Mouse (Mus musculus): ENCODE data around the gene Fgf13.

DNA sequence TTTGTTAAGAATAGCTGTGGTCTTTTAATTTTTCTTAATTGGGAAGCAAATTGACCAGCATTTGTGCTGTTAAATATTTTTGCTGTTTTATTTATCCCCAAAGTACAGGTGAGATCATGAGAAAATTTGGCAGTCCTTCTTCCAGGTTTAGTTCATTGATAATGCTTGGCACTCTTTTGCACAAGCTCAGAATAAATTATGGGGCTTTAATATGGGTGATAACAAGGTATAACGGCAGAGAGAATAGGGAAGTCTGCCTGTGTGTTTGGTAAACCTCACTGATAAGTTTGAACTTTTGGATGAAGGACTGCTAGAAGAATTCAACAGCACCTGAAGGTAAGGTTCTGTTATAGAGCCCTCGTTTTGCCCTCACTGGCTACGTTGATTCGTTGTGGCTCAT lies 504.7 kb downstream of the Fgf13 start:
- TF ChIP-seq CTCF (IDR thresholded peaks at IDR 0.05; ENCODE audit: borderline replicate concordance, insufficient read depth, low read depth, low read length) (no peak), POLR2A (IDR thresholded peaks at IDR 0.05; ENCODE audit: borderline replicate concordance, insufficient read depth, low read length) (no peak)

All from cerebellum, adult 2 months (tissue).